Mouse (Mus musculus) kidney, embryonic 15.5 days (tissue): ENCODE measurements at regions not wholly inside any gene's neighbourhood (a gene's known extent, or its start where the extent isn't known, plus 50 kb on each side); places are given as distances from the start of the nearest gene placed in this dataset.

Source experiments
- ATAC-seq: fragments of 200-750 bp; cut with Nextera tagmentation; replicated peaks from 2 replicates; pipeline ENCODE4 v1.8.0; 2017; ENCODE audit warnings: moderate TSS enrichment; ENCODE audit not compliant: low FRiP score
- H3K27ac ChIP-seq: fragments of 300-500 bp; sonication (generic); 2 replicates; pipeline ENCODE4 v1.5.1; 2015; ENCODE audit warnings: mild to moderate bottlenecking, inconsistent platforms
- H3K27me3 ChIP-seq: fragments of 300-500 bp; sonication (generic); 2 replicates; pipeline ENCODE4 v1.6.1; 2015; ENCODE audit warnings: inconsistent platforms
- H3K36me3 ChIP-seq: fragments of 300-500 bp; sonication (generic); 2 replicates; pipeline ENCODE4 v1.6.1; 2015; ENCODE audit warnings: inconsistent platforms
- H3K4me1 ChIP-seq: fragments of 300-500 bp; sonication (generic); 2 replicates; pipeline ENCODE4 v1.6.1; 2015; ENCODE audit warnings: inconsistent platforms
- H3K4me2 ChIP-seq: fragments of 300-500 bp; sonication (generic); 2 replicates; pipeline ENCODE4 v1.6.1; 2015; ENCODE audit warnings: moderate library complexity, mild to moderate bottlenecking, inconsistent platforms
- H3K4me3 ChIP-seq: fragments of 300-500 bp; sonication (generic); replicated peaks from 2 replicates; pipeline ENCODE4 v1.5.1; 2015; ENCODE audit warnings: mild to moderate bottlenecking, inconsistent platforms
- H3K9ac ChIP-seq: fragments of 300-500 bp; sonication (generic); 2 replicates; pipeline ENCODE4 v1.6.1; 2015; ENCODE audit warnings: mild to moderate bottlenecking, inconsistent platforms
- H3K9me3 ChIP-seq: fragments of 300-500 bp; sonication (generic); replicated peaks from 2 replicates; pipeline ENCODE4 v1.6.1; 2016; ENCODE audit warnings: inconsistent platforms
- WGBS: fragments of 180-500 bp; shearing (Covaris S2); methylation state at CpG from one replicate; pipeline ENCODE4 v1.1.7; 2015; ENCODE audit warnings: mixed read lengths; 5-methylcytosine and 5-hydroxymethylcytosine counted together

GRCm38 (mm10) chr6:100923070-100923469 is 89.6 kb downstream of the Ppp4r2 start:
- ATAC-seq, result no peak; the same call in 1 of the 2 replicates
- WGBS, result 53% methylated on average over 7 of the region's 7 CpGs

GRCm38 (mm10) chr6:100923686-100924085 is 90.3 kb downstream of the Ppp4r2 start:
- H3K27ac ChIP-seq, result no peak overlapping the region
- H3K4me1 ChIP-seq, result 0 out of 2 replicates have a peak, but pooled peaks cover 4% of the 10 kb centered on the region
- H3K9me3 ChIP-seq, result no peaks in the 10 kb centered on the region
- H3K27me3 ChIP-seq, result no peaks in the 10 kb centered on the region
- H3K9ac ChIP-seq, result no peak overlapping the region
- no peaks in the 10 kb centered on the region for H3K36me3 ChIP-seq
- ATAC-seq, result no peak
- 36% methylated on average over 4 of the region's 4 CpGs for WGBS
- no peak overlapping the region for H3K4me3 ChIP-seq
- no peak overlapping the region for H3K4me2 ChIP-seq

More at GRCm38 (mm10) chr6:100923070-100923469, 89.6 kb downstream of the Ppp4r2 start:
- Histone ChIP-seq H3K36me3 (no peaks in the 10 kb centered on the region), H3K4me1 (0 out of 2 replicates have a peak, but pooled peaks cover 4% of the 10 kb centered on the region), H3K9ac (no peak overlapping the region), H3K4me3 (no peak overlapping the region), H3K4me2 (no peak overlapping the region), H3K27me3 (no peaks in the 10 kb centered on the region), H3K27ac (no peak overlapping the region), H3K9me3 (no peaks in the 10 kb centered on the region)

DNA sequence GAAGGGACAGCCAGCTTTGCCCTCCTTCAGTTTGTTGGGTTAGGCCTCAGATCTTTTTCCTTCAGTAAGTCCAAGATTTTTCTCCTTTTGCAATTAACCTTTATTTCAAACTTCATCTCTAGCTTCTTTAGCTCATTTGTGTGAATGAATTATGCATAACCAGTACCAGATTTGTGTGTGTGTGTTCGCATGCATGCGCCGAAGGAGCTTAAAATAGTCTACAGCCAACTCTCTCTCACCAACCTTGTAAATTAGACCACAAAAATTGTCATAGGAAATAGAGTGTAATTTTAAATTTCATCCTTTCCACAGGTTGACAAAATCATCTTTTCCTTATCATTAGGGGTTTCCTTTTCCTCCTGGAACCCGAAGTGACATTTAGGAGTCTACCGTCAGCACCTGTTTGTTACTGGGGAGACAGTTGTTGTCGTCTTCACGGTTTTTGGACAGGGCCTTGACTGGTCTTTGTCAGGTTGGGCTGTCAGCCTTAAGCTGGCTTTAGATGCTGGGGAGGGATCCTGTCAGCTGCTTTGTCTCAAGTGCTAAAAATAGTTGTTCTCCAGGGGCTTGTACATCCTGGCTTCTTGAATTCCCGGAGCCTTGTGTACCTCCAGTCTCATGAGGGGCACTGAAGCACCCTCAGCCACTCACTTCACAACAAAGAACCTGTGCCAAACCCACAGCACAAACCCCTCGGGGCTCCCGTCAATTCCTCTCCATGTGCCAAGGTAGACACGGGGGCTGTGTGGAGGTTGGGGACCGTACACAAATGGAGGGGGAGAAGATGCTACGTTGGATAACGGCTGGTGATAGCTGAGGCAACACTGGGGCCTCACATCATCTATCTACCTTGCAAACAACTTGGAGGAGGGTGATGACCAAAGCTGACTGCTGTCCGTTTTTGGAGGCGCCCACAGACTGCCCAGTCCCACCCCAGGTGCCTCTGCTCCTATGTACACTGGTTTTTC is 95.7 kb downstream of the Ppp4r2 start:
- H3K9ac ChIP-seq, result no peak overlapping the region
- H3K4me2 ChIP-seq, result no peak overlapping the region
- 56% methylated on average over 16 of the region's 16 CpGs for WGBS
- H3K27me3 ChIP-seq, result no peaks in the 10 kb centered on the region
- H3K36me3 ChIP-seq, result no peaks in the 10 kb centered on the region
- H3K4me3 ChIP-seq, result no peak overlapping the region
- no peak for ATAC-seq
- H3K9me3 ChIP-seq, result no peaks in the 10 kb centered on the region
- no peak overlapping the region for H3K27ac ChIP-seq
- H3K4me1 ChIP-seq, result peaks cover 21% of the 10 kb centered on the region

- H3K36me3 ChIP-seq, result no peaks in the 10 kb centered on the region
- ATAC-seq, result no peak
- no peak overlapping the region for H3K4me3 ChIP-seq
- peak overlapping the region; percentile 13; the same call in 1 of the 2 replicates for H3K27ac ChIP-seq
- H3K9me3 ChIP-seq, result no peaks in the 10 kb centered on the region
- peaks cover 21% of the 10 kb centered on the region for H3K4me1 ChIP-seq
- WGBS, result 9% methylated on average over 10 of the region's 10 CpGs
- H3K27me3 ChIP-seq, result no peaks in the 10 kb centered on the region
- H3K4me2 ChIP-seq, result no peak overlapping the region
- H3K9ac ChIP-seq, result no peak overlapping the region
Observed at GRCm38 (mm10) chr6:100929759-100930358, 96.4 kb downstream of the Ppp4r2 start.

GRCm38 (mm10) chr6:100930706-100931105 is 97.3 kb downstream of the Ppp4r2 start:
- no peaks in the 10 kb centered on the region for H3K36me3 ChIP-seq
- H3K27ac ChIP-seq, result no peak overlapping the region
- H3K9ac ChIP-seq, result no peak overlapping the region
- H3K4me1 ChIP-seq, result peaks cover 18% of the 10 kb centered on the region
- no peak overlapping the region for H3K4me2 ChIP-seq
- H3K4me3 ChIP-seq, result no peak overlapping the region
- ATAC-seq, result no peak
- no peaks in the 10 kb centered on the region for H3K9me3 ChIP-seq
- H3K27me3 ChIP-seq, result no peaks in the 10 kb centered on the region
- 63% methylated on average over 6 of the region's 6 CpGs for WGBS

GRCm38 (mm10) chr6:100934424-100934823 is 101.0 kb downstream of the Ppp4r2 start:
- Histone ChIP-seq H3K9ac (no peak overlapping the region), H3K27me3 (no peaks in the 10 kb centered on the region), H3K36me3 (no peaks in the 10 kb centered on the region), H3K4me1 (peaks cover 20% of the 10 kb centered on the region), H3K4me3 (no peak overlapping the region), H3K27ac (no peak overlapping the region), H3K4me2 (no peak overlapping the region), H3K9me3 (no peaks in the 10 kb centered on the region)
- 86% methylated on average over 5 of the region's 5 CpGs for WGBS
- ATAC-seq, result no peak

GRCm38 (mm10) chr6:100937802-100938201 is 104.4 kb downstream of the Ppp4r2 start:
- no peak overlapping the region for H3K9ac ChIP-seq
- H3K4me3 ChIP-seq, result no peak overlapping the region
- H3K9me3 ChIP-seq, result no peaks in the 10 kb centered on the region
- WGBS, result 88% methylated on average over 1 of the region's 1 CpGs
- no peak overlapping the region for H3K27ac ChIP-seq
- no peak overlapping the region for H3K4me2 ChIP-seq
- ATAC-seq, result no peak
- no peaks in the 10 kb centered on the region for H3K36me3 ChIP-seq
- H3K4me1 ChIP-seq, result peaks cover 7% of the 10 kb centered on the region; the same call in 1 of the 2 replicates
- no peaks in the 10 kb centered on the region for H3K27me3 ChIP-seq

- H3K4me3 ChIP-seq, result no peak overlapping the region
- H3K4me1 ChIP-seq, result peaks cover 7% of the 10 kb centered on the region; the same call in 1 of the 2 replicates
- H3K9me3 ChIP-seq, result no peaks in the 10 kb centered on the region
- no peaks in the 10 kb centered on the region for H3K36me3 ChIP-seq
- H3K27me3 ChIP-seq, result no peaks in the 10 kb centered on the region
- no peak for ATAC-seq
- no peak overlapping the region for H3K4me2 ChIP-seq
- 74% methylated on average over 11 of the region's 11 CpGs for WGBS
- no peak overlapping the region for H3K27ac ChIP-seq
- no peak overlapping the region for H3K9ac ChIP-seq
Observed at GRCm38 (mm10) chr6:100938376-100938775, 105.0 kb downstream of the Ppp4r2 start.

- Histone ChIP-seq H3K27me3 (no peaks in the 10 kb centered on the region), H3K4me3 (no peak overlapping the region), H3K27ac (no peak overlapping the region), H3K36me3 (no peaks in the 10 kb centered on the region), H3K9ac (no peak overlapping the region), H3K4me1 (peaks cover 7% of the 10 kb centered on the region; the same call in 1 of the 2 replicates), H3K4me2 (no peak overlapping the region), H3K9me3 (no peaks in the 10 kb centered on the region)
- ATAC-seq, result peak; percentile 67; the same call in 1 of the 2 replicates
- WGBS, result 56% methylated on average over 12 of the region's 12 CpGs
Observed at GRCm38 (mm10) chr6:100939042-100939441, 105.6 kb downstream of the Ppp4r2 start.

DNA sequence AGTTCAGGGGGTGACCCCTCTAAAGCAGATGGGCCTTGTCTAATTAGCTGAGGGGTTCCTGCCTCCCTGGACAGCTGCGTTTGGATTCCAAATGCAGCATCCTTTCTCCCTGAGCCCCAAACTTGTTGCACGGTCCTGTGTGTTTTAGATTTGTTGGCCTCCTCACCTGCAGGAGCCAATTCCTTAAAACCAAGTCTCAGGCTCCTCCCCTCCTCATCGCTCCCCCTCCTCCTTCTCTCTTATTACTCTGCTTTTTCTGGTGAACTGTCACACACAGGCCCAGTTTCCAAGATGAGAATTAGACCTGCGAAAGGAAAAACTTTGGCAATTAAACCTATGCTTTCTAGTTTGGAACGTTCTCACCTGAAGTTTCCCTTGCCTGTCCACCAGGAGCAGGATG is 106.3 kb downstream of the Ppp4r2 start:
- Histone ChIP-seq H3K4me3 (no peak overlapping the region), H3K27ac (no peak overlapping the region), H3K9ac (no peak overlapping the region), H3K9me3 (no peaks in the 10 kb centered on the region), H3K36me3 (no peaks in the 10 kb centered on the region), H3K27me3 (no peaks in the 10 kb centered on the region), H3K4me1 (peaks cover 7% of the 10 kb centered on the region; the same call in 1 of the 2 replicates), H3K4me2 (no peak overlapping the region)
- no peak for ATAC-seq
- 78% methylated on average over 5 of the region's 5 CpGs for WGBS

GRCm38 (mm10) chr6:100941686-100942085 is 108.3 kb downstream of the Ppp4r2 start:
- no peak for ATAC-seq

GRCm38 (mm10) chr6:100942956-100943355 is 109.5 kb downstream of the Ppp4r2 start:
- Histone ChIP-seq H3K27ac (no peak overlapping the region), H3K36me3 (no peaks in the 10 kb centered on the region), H3K4me3 (no peak overlapping the region), H3K9ac (no peak overlapping the region), H3K27me3 (no peaks in the 10 kb centered on the region), H3K9me3 (no peaks in the 10 kb centered on the region), H3K4me1 (peaks cover 7% of the 10 kb centered on the region; the same call in 1 of the 2 replicates), H3K4me2 (no peak overlapping the region)
- WGBS, result 84% methylated on average over 6 of the region's 6 CpGs
- ATAC-seq, result no peak

More at GRCm38 (mm10) chr6:100941686-100942085, 108.3 kb downstream of the Ppp4r2 start:
- Histone ChIP-seq H3K27me3 (no peaks in the 10 kb centered on the region), H3K4me3 (no peak overlapping the region), H3K9me3 (no peaks in the 10 kb centered on the region), H3K27ac (no peak overlapping the region), H3K4me1 (peaks cover 7% of the 10 kb centered on the region; the same call in 1 of the 2 replicates), H3K9ac (no peak overlapping the region), H3K4me2 (no peak overlapping the region), H3K36me3 (no peaks in the 10 kb centered on the region)
- WGBS, result 78% methylated on average over 2 of the region's 2 CpGs
